Mouse (Mus musculus) spleen, adult 2 months (tissue): Measurements from ENCODE around the gene Cit. TPM values are rescaled to one million over a fixed set of nuclear protein-coding genes. Genes with fewer than 3 reads are reported as not detected.
"Not testable (repeated sequence)": the region's sequence is repeated elsewhere in the genome, so short reads cannot be mapped to it uniquely, and the experiment has no call there.

ENCODE experiments used
- DNase-seq, 2 experiments: peaks; one replicate each; pipeline versions ENCODE4 v3.0.0 to v3.0.0-alpha.2; 2012 to 2021; ENCODE audit warnings: low spot score in 2 of 2, low read depth in 1 of 2
- H3K27ac ChIP-seq: fragments of 200-500 bp; 2 replicates; pipeline ENCODE4 v1.5.1; 2012; ENCODE audit warnings: low read length, inconsistent platforms; ENCODE audit not compliant: insufficient read depth
- H3K27me3 ChIP-seq: fragments of 200-500 bp; 2 replicates; pipeline ENCODE4 v1.6.1; 2012; ENCODE audit warnings: mild to moderate bottlenecking, moderate library complexity, low read length, inconsistent platforms; ENCODE audit not compliant: control insufficient read depth, insufficient read depth
- H3K36me3 ChIP-seq: fragments of 200-500 bp; 2 replicates; pipeline ENCODE4 v1.6.1; 2012; ENCODE audit warnings: mild to moderate bottlenecking, low read length, inconsistent platforms; ENCODE audit not compliant: control insufficient read depth, insufficient read depth
- H3K4me1 ChIP-seq: fragments of 200-500 bp; 2 replicates; pipeline ENCODE4 v1.6.1; 2011; ENCODE audit warnings: inconsistent platforms; ENCODE audit not compliant: control insufficient read depth, insufficient read depth, insufficient read length
- H3K4me3 ChIP-seq: fragments of 200-500 bp; 2 replicates; pipeline ENCODE4 v1.5.1; 2011; ENCODE audit warnings: mild to moderate bottlenecking, inconsistent platforms; ENCODE audit not compliant: insufficient read depth, insufficient read length; ENCODE audit errors: extremely low read depth
- CTCF ChIP-seq: fragments of 200-500 bp; IDR thresholded peaks from 2 replicates; pipeline ENCODE4 v1.5.1; 2011; ENCODE audit warnings: mild to moderate bottlenecking, inconsistent platforms; ENCODE audit not compliant: insufficient read depth, insufficient read length, insufficient replicate concordance; ENCODE audit errors: extremely low read depth
- POLR2A ChIP-seq: fragments of 200-500 bp; IDR thresholded peaks from 2 replicates; pipeline ENCODE4 v1.6.1; 2011; ENCODE audit warnings: low read depth, low read length, inconsistent platforms
- WGBS: fragments of 180-500 bp; shearing (Covaris S2); methylation state at CpG from one replicate; pipeline ENCODE4 v1.1.7; 2018; 5-methylcytosine and 5-hydroxymethylcytosine counted together
- polyA plus RNA-seq: library from polyadenylated mRNA; depleted of rRNA; stranded (reverse); fragments of >200 nt; gene quantifications from 2 replicates; pipeline ENCODE4 v1.2.3, GENCODE M21; 2012

Gene Cit
- polyA plus RNA-seq, 1 experiment: 6.3 TPM

GRCm38 (mm10) chr5:115819966-115820365 is 25.1 kb upstream of the Cit start:
- Histone ChIP-seq H3K36me3 (no peaks in the 10 kb centered on the region), H3K4me1 (no peaks in the 10 kb centered on the region), H3K27ac (no peak overlapping the region), H3K4me3 (no peak overlapping the region), H3K27me3 (no peaks in the 10 kb centered on the region; the same call in 1 of the 2 replicates)
- TF ChIP-seq CTCF (no peak), POLR2A (no peak)
- 79% methylated on average over 9 of the region's 9 CpGs for WGBS
- DNase-seq: no peak

- TF ChIP-seq POLR2A (no peak), CTCF (no peak)
- WGBS: 90% methylated on average over 12 of the region's 12 CpGs
- Histone ChIP-seq H3K27me3 (no peaks in the 10 kb centered on the region; the same call in 1 of the 2 replicates), H3K4me3 (no peak overlapping the region), H3K27ac (no peak overlapping the region), H3K36me3 (no peaks in the 10 kb centered on the region), H3K4me1 (no peaks in the 10 kb centered on the region)
- no peak for DNase-seq
Measured at GRCm38 (mm10) chr5:115821200-115821599, 23.9 kb upstream of the Cit start.

GRCm38 (mm10) chr5:115821910-115822309 is 23.2 kb upstream of the Cit start:
- WGBS: 91% methylated on average over 7 of the region's 7 CpGs
- no peaks in the 10 kb centered on the region for H3K4me1 ChIP-seq
- H3K36me3 ChIP-seq: no peaks in the 10 kb centered on the region
- TF ChIP-seq POLR2A (no peak), CTCF (no peak)
- no peak overlapping the region for H3K27ac ChIP-seq
- H3K27me3 ChIP-seq: no peaks in the 10 kb centered on the region; the same call in 1 of the 2 replicates
- no peak for DNase-seq
- no peak overlapping the region for H3K4me3 ChIP-seq

GRCm38 (mm10) chr5:115832754-115833153 is 12.3 kb upstream of the Cit start:
- H3K36me3 ChIP-seq: no peaks in the 10 kb centered on the region
- no peak overlapping the region for H3K4me3 ChIP-seq
- H3K27me3 ChIP-seq: no peaks in the 10 kb centered on the region
- WGBS: 91% methylated on average over 2 of the region's 2 CpGs
- no peaks in the 10 kb centered on the region for H3K4me1 ChIP-seq
- no peak overlapping the region for H3K27ac ChIP-seq
- TF ChIP-seq POLR2A (no peak), CTCF (no peak)
- DNase-seq: no peak

- not testable (repeated sequence) for H3K36me3 ChIP-seq, H3K4me3 ChIP-seq
Measured at GRCm38 (mm10) chr5:115833806-115834205, 11.3 kb upstream of the Cit start.

GRCm38 (mm10) chr5:115835291-115835690 is 9.8 kb upstream of the Cit start:
- Histone ChIP-seq H3K27ac (no peak overlapping the region), H3K4me3 (no peak overlapping the region), H3K27me3 (no peaks in the 10 kb centered on the region), H3K36me3 (no peaks in the 10 kb centered on the region), H3K4me1 (no peaks in the 10 kb centered on the region)
- TF ChIP-seq POLR2A (no peak), CTCF (no peak)
- no peak for DNase-seq
- WGBS: 58% methylated on average over 7 of the region's 7 CpGs

More at GRCm38 (mm10) chr5:115833806-115834205, 11.3 kb upstream of the Cit start:
- not testable (repeated sequence) for H3K27me3 ChIP-seq, H3K27ac ChIP-seq, H3K4me1 ChIP-seq, DNase-seq

GRCm38 (mm10) chr5:115838059-115838458 is 7.0 kb upstream of the Cit start:
- TF ChIP-seq POLR2A (no peak), CTCF (no peak)
- DNase-seq: no peak

More at GRCm38 (mm10) chr5:115838059-115838458, 7.0 kb upstream of the Cit start:
- Histone ChIP-seq H3K4me3 (no peak overlapping the region), H3K27ac (no peak overlapping the region), H3K27me3 (no peaks in the 10 kb centered on the region), H3K36me3 (no peaks in the 10 kb centered on the region), H3K4me1 (no peaks in the 10 kb centered on the region)
- 77% methylated on average over 6 of the region's 6 CpGs for WGBS
